Mouse (Mus musculus): Measurements from ENCODE around the gene Rnf43. TPM values are rescaled to one million over a fixed set of nuclear protein-coding genes. Genes with fewer than 3 reads are reported as not detected.

The Rnf43 gene
- total RNA-seq, 2 experiments from 2014 or later = 2.3 to 3.2 TPM

DNA sequence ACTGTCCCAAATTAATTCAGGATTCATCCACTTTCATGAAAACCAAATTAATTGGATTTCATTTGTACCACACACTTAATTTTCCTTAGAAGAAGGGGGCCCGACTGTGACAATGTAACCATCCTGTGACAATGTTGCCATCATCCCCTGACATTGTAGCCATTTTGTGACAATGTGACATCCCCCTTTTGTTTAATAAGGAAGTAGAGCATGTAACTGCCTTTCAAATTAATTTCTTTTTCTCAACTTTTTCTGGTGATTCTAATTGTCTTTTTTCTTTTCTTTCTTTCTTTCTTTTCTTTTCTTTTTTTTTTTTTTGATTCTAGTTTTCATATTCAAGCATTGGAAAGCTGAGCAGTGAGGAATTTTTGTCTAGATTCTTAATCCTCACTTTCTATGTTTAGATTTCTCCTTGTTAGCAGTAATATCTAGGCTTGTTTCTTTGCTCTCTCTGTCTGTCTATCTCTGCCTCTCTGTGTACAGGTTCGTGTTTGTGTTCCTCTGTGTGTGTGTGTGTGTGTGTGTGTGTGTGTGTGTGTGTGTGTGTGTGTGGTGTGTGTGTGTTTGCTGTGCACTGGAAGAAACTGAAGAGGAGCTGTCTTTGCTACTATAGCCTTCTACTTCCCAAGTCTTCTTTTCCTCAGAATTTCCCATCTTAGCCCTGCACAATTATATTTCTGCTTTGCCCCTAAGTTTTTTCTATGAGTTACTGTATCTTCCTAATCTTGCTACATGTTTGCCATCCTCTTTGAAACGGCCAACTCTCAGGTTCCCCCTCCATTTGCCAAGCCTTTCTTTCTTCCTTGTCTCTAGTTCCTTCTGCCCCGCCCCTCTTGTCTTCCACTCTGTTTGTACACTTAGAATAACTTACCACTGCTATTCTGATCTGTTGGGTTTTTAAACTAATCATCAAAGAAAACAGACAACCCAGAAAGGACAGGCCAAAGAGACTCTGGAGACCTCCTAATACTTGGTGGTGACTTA lies 4.9 kb downstream of the Rnf43 start:
- intact Hi-C loops (cut with DNase I) = no loop called here
- no peak for DNase-seq (ENCODE audit: extremely low spot score in 1 of 2, low spot score in 2 of 2)

GRCm38 (mm10) chr11:87673282-87673681 lies 10.8 kb downstream of the Rnf43 start:
- intact Hi-C loops (cut with DNase I) = loop anchor here (5.0 kb wide), 1 partner anchor 34 kb away; no protein-coding TSS in a partner anchor
- DNase-seq (ENCODE audit: extremely low spot score in 1 of 2, low spot score in 2 of 2) = no peak

- DNase-seq (ENCODE audit: extremely low spot score in 1 of 2, low spot score in 2 of 2) = no peak
- intact Hi-C loops (cut with DNase I) = no loop called here
Observed at GRCm38 (mm10) chr11:87675606-87676005, 13.1 kb downstream of the Rnf43 start.

DNA sequence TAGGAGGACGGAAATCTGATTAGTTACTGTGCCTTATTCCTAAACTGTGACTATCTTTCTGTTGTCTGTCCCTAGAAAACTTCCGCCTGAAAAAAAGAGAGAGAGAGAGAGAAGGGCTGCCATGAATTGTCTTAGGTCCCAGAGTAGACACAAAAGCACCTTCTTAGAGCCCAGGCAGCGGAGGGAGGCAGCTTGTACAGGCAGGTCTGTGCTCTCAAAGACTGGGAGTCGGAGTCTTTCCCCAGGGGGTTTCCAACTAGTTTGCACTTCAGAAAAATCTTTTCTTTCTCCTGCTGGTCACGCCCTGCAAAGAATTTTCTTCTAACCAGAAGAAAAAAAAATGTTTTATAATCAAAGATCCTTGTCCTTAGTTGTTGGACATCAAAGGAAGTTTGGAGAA lies 15.2 kb downstream of the Rnf43 start:
- intact Hi-C loops (cut with DNase I) = no loop called here

DNA sequence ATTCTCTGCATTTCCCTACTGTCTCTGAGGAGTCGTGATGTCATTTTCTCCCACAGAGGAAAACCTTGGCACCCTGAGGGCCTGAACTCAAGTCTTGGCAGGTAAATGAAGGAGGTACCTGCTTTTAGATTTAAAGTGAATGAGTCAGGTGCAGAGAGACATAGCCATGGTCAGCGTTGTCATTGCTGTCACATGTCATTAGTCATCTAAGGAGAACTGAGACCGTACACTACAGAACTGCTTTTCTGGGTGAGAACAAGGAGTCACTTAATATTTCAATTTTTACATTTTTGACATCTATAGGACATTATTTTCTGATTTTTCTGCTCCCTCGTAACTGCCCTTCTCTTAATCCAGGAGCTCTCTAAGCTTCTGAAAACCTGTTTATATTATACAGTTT lies 16.0 kb downstream of the Rnf43 start:
- no peak for DNase-seq (ENCODE audit: extremely low spot score in 1 of 2, low spot score in 2 of 2)

More for the DNA sequence above, 15.2 kb downstream of the Rnf43 start:
- DNase-seq (ENCODE audit: extremely low spot score in 1 of 2, low spot score in 2 of 2) = no peak

DNA sequence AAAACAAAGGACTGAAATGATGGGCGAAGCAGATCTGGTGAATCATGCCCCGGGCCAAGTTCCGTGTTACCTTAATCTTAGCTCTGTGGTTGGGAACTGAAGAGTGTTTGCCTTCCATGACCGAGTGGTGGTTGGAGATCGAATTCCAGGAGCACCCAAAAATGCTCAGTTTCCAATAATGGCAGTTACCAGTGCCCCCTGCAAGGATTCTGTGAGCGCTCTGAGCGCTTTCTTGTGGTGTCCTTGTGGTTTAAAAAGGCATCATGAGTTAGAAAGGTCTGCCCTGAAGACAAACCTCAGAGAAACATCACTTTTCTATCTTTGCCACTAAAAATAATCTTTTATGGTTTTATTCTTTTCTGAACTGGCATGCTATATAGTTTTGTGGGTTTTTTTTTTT lies 16.5 kb downstream of the Rnf43 start:
- intact Hi-C loops (cut with DNase I) = no loop called here
- DNase-seq (ENCODE audit: extremely low spot score in 1 of 2, low spot score in 2 of 2) = no peak

More for the DNA sequence above, 16.0 kb downstream of the Rnf43 start:
- intact Hi-C loops (cut with DNase I) = no loop called here

GRCm38 (mm10) chr11:87680786-87681185 lies 18.3 kb downstream of the Rnf43 start:
- no peak for DNase-seq (ENCODE audit: extremely low spot score in 1 of 2, low spot score in 2 of 2)
- intact Hi-C loops (cut with DNase I) = no loop called here

DNA sequence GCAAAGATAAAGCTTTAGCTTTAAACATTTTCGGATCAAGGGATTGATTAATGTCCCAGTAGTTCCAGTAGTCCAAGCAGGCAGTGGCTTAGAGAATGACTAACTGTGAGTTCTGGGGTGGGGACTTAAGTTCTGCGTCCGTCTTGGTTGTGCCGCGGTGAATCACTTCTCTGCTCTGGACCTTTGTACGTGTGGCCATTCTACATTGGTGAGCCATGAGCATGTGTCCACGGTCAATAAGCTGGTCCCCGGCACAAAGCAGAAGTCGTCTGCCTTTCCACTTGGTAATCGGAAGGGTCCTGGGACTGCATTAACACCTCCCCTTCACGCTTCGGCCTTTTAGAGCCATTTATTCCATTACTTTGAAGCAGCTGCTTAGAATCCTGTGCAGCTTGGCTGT lies 19.6 kb downstream of the Rnf43 start:
- no peak for DNase-seq (ENCODE audit: extremely low spot score in 1 of 2, low spot score in 2 of 2)
- intact Hi-C loops (cut with DNase I) = no loop called here

- intact Hi-C loops (cut with DNase I) = no loop called here
- no peak for DNase-seq (ENCODE audit: extremely low spot score in 1 of 2, low spot score in 2 of 2)
Observed at GRCm38 (mm10) chr11:87682838-87683571, 20.5 kb downstream of the Rnf43 start.

DNA sequence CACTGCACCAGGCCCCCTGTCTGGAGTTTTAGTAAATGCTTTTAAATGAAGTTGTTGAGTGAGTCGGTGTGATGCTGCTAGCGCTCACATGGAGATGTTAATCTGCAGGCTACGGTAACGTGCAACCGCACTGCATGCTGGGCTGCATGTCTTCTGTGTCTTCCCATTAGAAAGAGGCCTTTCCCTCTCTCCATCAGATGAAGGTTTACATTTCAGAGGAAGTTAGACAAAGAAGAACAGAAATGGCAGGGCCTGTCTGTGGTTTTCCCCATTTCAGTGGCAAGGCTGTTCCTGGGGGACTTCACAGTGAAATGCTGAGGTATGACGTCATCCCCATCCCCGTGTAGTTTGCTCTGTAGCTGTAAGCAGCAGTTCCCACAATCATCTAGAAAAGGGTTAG lies 23.9 kb downstream of the Rnf43 start:
- DNase-seq (ENCODE audit: extremely low spot score in 1 of 2, low spot score in 2 of 2) = no peak
- intact Hi-C loops (cut with DNase I) = no loop called here

GRCm38 (mm10) chr11:87687246-87688225 lies 25.0 kb downstream of the Rnf43 start:
- intact Hi-C loops (cut with DNase I) = no loop called here
- no peak for DNase-seq (ENCODE audit: extremely low spot score in 1 of 2, low spot score in 2 of 2)

DNA sequence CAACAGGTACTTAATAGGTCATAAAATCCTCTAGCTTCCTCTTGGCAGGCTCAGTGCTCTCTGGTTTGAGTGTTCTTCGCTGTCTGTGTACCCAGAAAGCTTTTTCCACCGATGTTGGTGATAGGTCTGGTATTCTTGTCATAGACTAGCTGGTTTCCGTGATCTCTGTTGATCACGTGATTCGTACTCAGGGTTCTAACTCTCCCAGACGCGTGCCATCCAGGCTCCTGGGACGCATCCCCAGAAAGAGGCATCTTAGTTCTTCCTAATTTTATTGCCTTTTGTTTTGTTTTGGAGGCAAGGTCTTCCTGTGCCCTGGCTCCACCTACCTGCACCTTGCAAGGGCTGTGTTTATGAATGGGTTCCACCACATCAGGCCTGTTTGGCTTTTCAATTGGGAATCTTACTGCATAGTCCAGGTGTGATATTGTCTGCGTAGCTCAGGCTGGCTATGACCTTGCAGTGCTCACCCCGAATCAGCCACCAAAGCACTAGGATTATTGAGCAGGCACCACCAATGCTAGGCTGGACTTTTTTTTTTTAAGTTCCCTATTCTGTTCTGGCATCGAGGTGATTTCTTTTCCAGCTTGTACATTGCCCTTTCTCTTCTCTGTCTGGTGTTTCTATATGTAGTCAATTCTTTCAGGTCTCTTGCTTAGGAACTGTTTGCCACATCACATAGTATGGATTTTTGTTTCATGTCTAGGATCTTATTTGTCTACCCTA lies 26.1 kb downstream of the Rnf43 start:
- DNase-seq (ENCODE audit: extremely low spot score in 1 of 2, low spot score in 2 of 2) = no peak
- intact Hi-C loops (cut with DNase I) = no loop called here

GRCm38 (mm10) chr11:87689402-87689808 lies 26.9 kb downstream of the Rnf43 start:
- DNase-seq (ENCODE audit: extremely low spot score in 1 of 2, low spot score in 2 of 2) = peak; percentile 36 to 83

GRCm38 (mm10) chr11:87690054-87690740 lies 27.7 kb downstream of the Rnf43 start:
- DNase-seq (ENCODE audit: extremely low spot score in 1 of 2, low spot score in 2 of 2) = no peak
- intact Hi-C loops (cut with DNase I) = no loop called here

More at GRCm38 (mm10) chr11:87689402-87689808, 26.9 kb downstream of the Rnf43 start:
- intact Hi-C loops (cut with DNase I) = no loop called here

GRCm38 (mm10) chr11:87697131-87697682 lies 34.7 kb downstream of the Rnf43 start:
- intact Hi-C loops (cut with DNase I) = no loop called here
- no peak for DNase-seq (ENCODE audit: extremely low spot score in 1 of 2, low spot score in 2 of 2)

- intact Hi-C loops (cut with DNase I) = no loop called here
- DNase-seq (ENCODE audit: extremely low spot score in 1 of 2, low spot score in 2 of 2) = no peak
Observed at GRCm38 (mm10) chr11:87698126-87698525, 35.6 kb downstream of the Rnf43 start.

- intact Hi-C loops (cut with DNase I) = no loop called here
- DNase-seq (ENCODE audit: extremely low spot score in 1 of 2, low spot score in 2 of 2) = no peak
Observed at GRCm38 (mm10) chr11:87701108-87701507, 38.6 kb downstream of the Rnf43 start.

Measured in left cerebral cortex, postnatal 10 days (tissue).